Mouse (Mus musculus) neural tube, embryonic 13.5 days (tissue): ENCODE results near the gene Pknox1. TPM values are rescaled to one million over a fixed set of nuclear protein-coding genes. Genes with fewer than 3 reads are reported as not detected.
"Not testable (repeated sequence)": the region's sequence is repeated elsewhere in the genome, so short reads cannot be mapped to it uniquely, and the experiment has no call there.

Source experiments
- ATAC-seq: fragments of 200-750 bp; cut with Nextera tagmentation; 2 replicates; pipeline ENCODE4 v1.8.0; 2017; ENCODE audit warnings: low read depth, mild to moderate bottlenecking, moderate TSS enrichment, moderate library complexity
- H3K27ac ChIP-seq: fragments of 300-500 bp; sonication (generic); replicated peaks from 2 replicates; pipeline ENCODE4 v1.5.1; 2015; ENCODE audit warnings: moderate library complexity, mild to moderate bottlenecking, inconsistent platforms
- H3K27me3 ChIP-seq: fragments of 300-500 bp; sonication (generic); 2 replicates; pipeline ENCODE4 v1.6.1; 2015; ENCODE audit warnings: mild to moderate bottlenecking, inconsistent platforms
- H3K36me3 ChIP-seq: fragments of 300-500 bp; sonication (generic); 2 replicates; pipeline ENCODE4 v1.6.1; 2015; ENCODE audit warnings: mild to moderate bottlenecking, inconsistent platforms
- H3K4me1 ChIP-seq: fragments of 300-500 bp; sonication (generic); replicated peaks from 2 replicates; pipeline ENCODE4 v1.6.1; 2015; ENCODE audit warnings: inconsistent platforms
- H3K4me2 ChIP-seq: fragments of 300-500 bp; sonication (generic); 2 replicates; pipeline ENCODE4 v1.6.1; 2015; ENCODE audit warnings: inconsistent platforms, mild to moderate bottlenecking, moderate library complexity
- H3K4me3 ChIP-seq: fragments of 300-500 bp; sonication (generic); 2 replicates; pipeline ENCODE4 v1.5.1; 2015; ENCODE audit warnings: mild to moderate bottlenecking, inconsistent platforms
- H3K9ac ChIP-seq: fragments of 300-500 bp; sonication (generic); 2 replicates; pipeline ENCODE4 v1.6.1; 2015; ENCODE audit warnings: moderate library complexity, mild to moderate bottlenecking, inconsistent platforms
- H3K9me3 ChIP-seq: fragments of 300-500 bp; sonication (generic); 2 replicates; pipeline ENCODE4 v1.6.1; 2016; ENCODE audit warnings: inconsistent platforms
- WGBS: fragments of 180-500 bp; shearing (Covaris S2); methylation state at CpG from one replicate; pipeline ENCODE4 v1.1.7; 2015; 5-methylcytosine and 5-hydroxymethylcytosine counted together
- polyA plus RNA-seq: library from polyadenylated mRNA; unstranded; fragments of >200 nt; fragmentation: Nextera tagmentation; extraction: Ambion mirVana; gene quantifications from 2 replicates; pipeline ENCODE4 v1.2.1, GENCODE M21; 2015

Pknox1 gene
- polyA plus RNA-seq, 1 experiment from 2014 or later: 48.0 TPM

- peaks cover 43% of the 10 kb centered on the region for H3K36me3 ChIP-seq
- not testable (repeated sequence) for H3K9me3 ChIP-seq, H3K4me3 ChIP-seq, H3K9ac ChIP-seq, H3K4me2 ChIP-seq, H3K27me3 ChIP-seq, ATAC-seq, H3K27ac ChIP-seq, H3K4me1 ChIP-seq
- WGBS: 94% methylated on average over 3 of the region's 3 CpGs
These were observed 44.6 kb downstream of the Pknox1 start for GRCm38 (mm10) chr17:31609173-31609572.

DNA sequence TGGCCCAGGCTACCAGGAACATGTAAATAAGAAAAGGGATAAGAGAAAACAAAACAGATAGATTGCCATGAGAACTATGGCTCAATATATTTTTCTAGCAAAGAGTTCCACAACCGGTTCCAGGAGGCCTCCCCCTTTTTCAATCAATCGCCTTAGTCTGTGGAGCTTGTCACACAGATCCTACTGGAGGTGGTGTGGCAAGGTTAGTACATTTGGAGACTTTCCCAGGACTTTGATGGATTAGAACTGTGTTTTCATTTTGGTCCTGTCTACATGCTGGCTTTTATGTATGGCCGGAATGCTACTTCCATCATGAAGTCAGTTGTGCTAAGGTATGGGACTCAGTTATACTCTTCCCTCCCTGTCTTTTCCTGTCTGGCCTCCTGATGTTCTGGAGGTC, 45.4 kb downstream of the Pknox1 start:
- H3K4me2 ChIP-seq: no peak overlapping the region
- H3K4me1 ChIP-seq: no peaks in the 10 kb centered on the region
- no peaks in the 10 kb centered on the region for H3K9me3 ChIP-seq
- no peak for ATAC-seq
- no peaks in the 10 kb centered on the region for H3K27me3 ChIP-seq
- peaks cover 36% of the 10 kb centered on the region for H3K36me3 ChIP-seq
- WGBS: 93% methylated on average over 3 of the region's 3 CpGs
- H3K4me3 ChIP-seq: no peak overlapping the region
- no peak overlapping the region for H3K9ac ChIP-seq
- H3K27ac ChIP-seq: no peak overlapping the region

- no peaks in the 10 kb centered on the region for H3K27me3 ChIP-seq
- H3K4me3 ChIP-seq: no peak overlapping the region
- H3K4me2 ChIP-seq: no peak overlapping the region
- peaks cover 9% of the 10 kb centered on the region for H3K36me3 ChIP-seq
- no peaks in the 10 kb centered on the region for H3K9me3 ChIP-seq
- no peak overlapping the region for H3K9ac ChIP-seq
- no peak for ATAC-seq
- H3K4me1 ChIP-seq: no peaks in the 10 kb centered on the region
- H3K27ac ChIP-seq: no peak overlapping the region
- 89% methylated on average over 4 of the region's 4 CpGs for WGBS
These were observed 48.7 kb downstream of the Pknox1 start for GRCm38 (mm10) chr17:31613086-31613755.

GRCm38 (mm10) chr17:31623101-31623500, 58.6 kb downstream of the Pknox1 start:
- 94% methylated on average over 4 of the region's 4 CpGs for WGBS
- no peaks in the 10 kb centered on the region for H3K9me3 ChIP-seq
- H3K36me3 ChIP-seq: no peaks in the 10 kb centered on the region
- no peak overlapping the region for H3K4me3 ChIP-seq
- H3K27ac ChIP-seq: no peak overlapping the region
- no peaks in the 10 kb centered on the region for H3K27me3 ChIP-seq
- ATAC-seq: no peak
- H3K4me1 ChIP-seq: no peaks in the 10 kb centered on the region
- H3K9ac ChIP-seq: no peak overlapping the region
- H3K4me2 ChIP-seq: no peak overlapping the region

GRCm38 (mm10) chr17:31627961-31628360, 63.4 kb downstream of the Pknox1 start:
- Histone ChIP-seq H3K27ac (no peak overlapping the region), H3K4me2 (no peak overlapping the region), H3K36me3 (no peaks in the 10 kb centered on the region), H3K4me1 (no peaks in the 10 kb centered on the region), H3K9ac (no peak overlapping the region), H3K9me3 (no peaks in the 10 kb centered on the region), H3K4me3 (no peak overlapping the region), H3K27me3 (no peaks in the 10 kb centered on the region)
- WGBS: 93% methylated on average over 2 of the region's 2 CpGs
- no peak for ATAC-seq

DNA sequence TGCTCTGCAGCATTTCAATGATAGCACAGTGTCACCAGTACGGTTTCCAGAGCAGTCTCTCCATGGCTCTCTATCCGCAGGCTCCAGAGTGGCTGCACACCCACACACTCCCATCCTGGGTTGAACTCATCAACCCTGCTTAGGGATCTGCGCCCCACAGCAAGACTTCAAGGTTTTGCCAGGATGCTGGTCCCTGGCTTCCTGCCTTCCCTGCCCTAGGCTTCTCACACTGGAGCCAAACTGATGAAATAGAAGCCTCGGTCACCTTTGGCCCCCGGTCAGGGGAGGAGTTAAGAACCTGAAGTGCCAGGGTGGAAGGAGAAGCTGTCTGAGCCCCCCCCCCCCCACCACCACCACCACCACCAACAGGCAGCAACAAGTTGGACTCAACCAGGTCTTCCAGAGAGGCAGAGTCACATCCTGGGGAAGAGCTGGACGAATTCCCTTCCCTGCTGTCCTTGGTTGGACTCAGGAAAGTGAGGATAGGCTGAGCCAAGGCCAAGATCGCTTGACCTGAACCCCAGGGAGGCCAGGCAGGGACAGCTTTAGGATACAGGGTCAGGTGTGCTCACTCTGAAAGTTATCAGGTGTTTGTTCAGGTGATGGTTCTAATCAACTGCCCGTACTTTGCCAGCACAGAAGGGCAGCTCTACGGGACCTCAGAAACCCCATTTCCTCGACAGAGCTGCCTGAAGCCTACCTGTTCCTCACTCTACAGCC, 66.7 kb downstream of the Pknox1 start:
- Histone ChIP-seq H3K27me3 (peaks cover 15% of the 10 kb centered on the region), H3K9me3 (no peaks in the 10 kb centered on the region), H3K4me3 (no peak overlapping the region), H3K27ac (no peak overlapping the region), H3K9ac (no peak overlapping the region), H3K4me2 (no peak overlapping the region), H3K4me1 (peaks cover 6% of the 10 kb centered on the region), H3K36me3 (no peaks in the 10 kb centered on the region)
- 85% methylated on average over 10 of the region's 10 CpGs for WGBS
- no peak for ATAC-seq

DNA sequence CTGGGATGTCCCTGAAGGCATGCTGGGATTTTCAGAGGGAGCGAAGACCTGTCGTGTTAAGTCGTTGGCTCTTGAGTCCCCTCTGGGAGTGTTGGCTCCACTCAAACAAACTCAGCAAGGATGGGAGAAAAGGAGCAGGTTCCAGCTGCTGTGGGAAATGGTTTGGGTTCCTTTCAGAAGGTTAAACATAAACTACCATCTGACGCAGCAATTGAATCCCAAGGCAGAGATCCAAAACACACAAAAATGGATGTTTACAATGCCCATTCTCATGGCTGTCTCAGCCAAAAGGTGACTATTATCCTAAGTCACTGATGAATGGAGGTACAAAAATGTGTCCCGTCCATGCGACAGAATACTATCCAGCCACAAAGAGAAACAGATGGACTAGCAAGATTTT, 68.5 kb downstream of the Pknox1 start:
- H3K27ac ChIP-seq: no peak overlapping the region
- H3K27me3 ChIP-seq: peaks cover 31% of the 10 kb centered on the region
- no peak overlapping the region for H3K4me3 ChIP-seq
- H3K4me1 ChIP-seq: peaks cover 23% of the 10 kb centered on the region
- H3K4me2 ChIP-seq: no peak overlapping the region
- H3K36me3 ChIP-seq: no peaks in the 10 kb centered on the region
- H3K9ac ChIP-seq: no peak overlapping the region
- no peaks in the 10 kb centered on the region for H3K9me3 ChIP-seq
- WGBS: 53% methylated on average over 6 of the region's 6 CpGs
- ATAC-seq: no peak

- Histone ChIP-seq H3K9me3 (no peaks in the 10 kb centered on the region), H3K36me3 (no peaks in the 10 kb centered on the region), H3K27me3 (peaks cover 32% of the 10 kb centered on the region), H3K27ac (no peak overlapping the region), H3K4me2 (no peak overlapping the region), H3K4me3 (no peak overlapping the region), H3K4me1 (peaks cover 24% of the 10 kb centered on the region), H3K9ac (no peak overlapping the region)
- 72% methylated on average over 5 of the region's 5 CpGs for WGBS
- ATAC-seq: no peak
These were observed 70.4 kb downstream of the Pknox1 start for GRCm38 (mm10) chr17:31634896-31635295.

- ATAC-seq: no peak
- peak overlapping the region; percentile 95 for H3K4me2 ChIP-seq
- no peak overlapping the region for H3K27ac ChIP-seq
- H3K36me3 ChIP-seq: no peaks in the 10 kb centered on the region
- peak overlapping the region; percentile 53 for H3K4me3 ChIP-seq
- H3K27me3 ChIP-seq: peaks cover 32% of the 10 kb centered on the region
- WGBS: 56% methylated on average over 11 of the region's 11 CpGs
- H3K4me1 ChIP-seq: peaks cover 24% of the 10 kb centered on the region
- H3K9ac ChIP-seq: no peak overlapping the region
- H3K9me3 ChIP-seq: no peaks in the 10 kb centered on the region
These were observed 71.2 kb downstream of the Pknox1 start for GRCm38 (mm10) chr17:31635781-31636180.

DNA sequence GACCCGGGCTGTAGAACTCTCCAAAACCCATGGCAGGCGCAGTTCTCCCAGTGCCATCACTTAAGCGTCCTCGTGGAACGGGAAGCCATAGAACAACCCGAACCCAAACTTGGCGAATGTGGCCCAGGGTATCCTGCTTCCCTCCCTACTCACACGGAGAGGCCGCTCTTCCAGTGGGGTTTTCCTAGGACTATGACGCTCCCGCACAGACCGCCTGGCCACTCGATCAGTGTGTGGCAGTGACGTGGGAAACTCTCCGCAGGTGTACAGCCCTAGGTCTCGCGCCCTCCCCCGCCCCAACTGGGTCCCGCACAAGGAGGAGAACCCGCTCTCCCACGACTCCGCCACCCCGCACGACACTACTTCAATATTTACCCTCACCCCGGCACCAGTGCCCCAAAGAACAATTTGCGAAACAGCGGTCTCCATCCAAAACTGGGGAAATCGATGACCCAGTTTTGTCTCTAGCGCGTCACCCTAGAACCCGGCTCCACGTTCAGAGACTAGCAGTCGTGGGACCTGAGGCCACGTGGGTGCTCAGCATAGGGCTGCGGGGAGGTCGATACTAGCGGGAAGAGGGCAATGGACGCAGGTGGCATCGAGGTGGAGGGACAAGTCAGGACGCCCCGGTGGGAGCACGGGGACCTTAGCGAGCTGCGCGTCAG, 71.9 kb downstream of the Pknox1 start:
- 3% methylated on average over 45 of the region's 45 CpGs for WGBS
- H3K9ac ChIP-seq: peak overlapping the region; percentile 70
- H3K4me3 ChIP-seq: peak overlapping the region; percentile 53
- H3K4me1 ChIP-seq: peaks cover 24% of the 10 kb centered on the region
- ATAC-seq: peak; percentile 32; the same call in 1 of the 2 replicates
- H3K9me3 ChIP-seq: no peaks in the 10 kb centered on the region
- H3K36me3 ChIP-seq: no peaks in the 10 kb centered on the region
- H3K4me2 ChIP-seq: peak overlapping the region; percentile 95
- peaks cover 32% of the 10 kb centered on the region for H3K27me3 ChIP-seq
- H3K27ac ChIP-seq: no peak overlapping the region

GRCm38 (mm10) chr17:31636942-31637811, 72.6 kb downstream of the Pknox1 start, which contains the start of gene Cbs:
Cbs (minus strand) TSS chr17:31637238.
- no peaks in the 10 kb centered on the region for H3K36me3 ChIP-seq
- peak within 1 kb of the TSS; percentile 70 for H3K9ac ChIP-seq
- H3K27ac ChIP-seq: peak within 1 kb of the TSS; percentile 63
- peak within 1 kb of the TSS; percentile 53 for H3K4me3 ChIP-seq
- H3K27me3 ChIP-seq: peaks cover 32% of the 10 kb centered on the region
- peak; percentile 82 for ATAC-seq
- H3K4me2 ChIP-seq: peak within 1 kb of the TSS; percentile 95
- peaks cover 24% of the 10 kb centered on the region for H3K4me1 ChIP-seq
- no peaks in the 10 kb centered on the region for H3K9me3 ChIP-seq
- WGBS: 3% methylated on average over 59 of the region's 61 CpGs
